Mouse (Mus musculus): Measurements from ENCODE around the gene Mepce. TPM values are rescaled to one million over a fixed set of nuclear protein-coding genes. Genes with fewer than 3 reads are reported as not detected.

Mepce gene
- total and polyA plus RNA-seq, 3 experiments, result 32.7 to 43.7 (median 37.3) TPM

DNA sequence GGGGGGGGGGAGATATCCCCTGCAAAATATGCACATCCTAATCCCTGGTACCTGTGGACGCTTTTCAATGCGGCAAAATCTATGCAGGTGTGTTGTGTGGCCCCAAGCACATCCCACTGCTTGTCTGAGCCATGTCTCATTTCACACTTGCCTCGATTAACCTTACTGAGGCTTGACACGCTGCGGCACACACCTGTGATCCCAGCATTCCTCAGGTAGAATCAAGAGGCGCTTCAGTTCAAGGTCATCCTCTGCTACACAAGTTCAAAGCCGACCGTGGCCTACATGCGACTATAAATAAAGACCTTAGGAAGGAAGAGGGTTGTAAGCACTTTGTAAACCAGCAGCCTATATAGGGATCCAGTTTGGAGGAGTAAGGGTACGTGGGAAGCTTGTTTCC, 45.4 kb downstream of the Mepce start:
- Histone ChIP-seq H3K9ac (ENCODE audit: insufficient read depth, low read depth) (no peak overlapping the region), H3K4me3 (replicated peaks in 1 of 3; ENCODE audit: low read depth in 2 of 3, low read length in 2 of 3, poor library complexity in 1 of 3) (no peak overlapping the region), H3K9me3 (replicated peaks; ENCODE audit: low read length) (no peaks in the 10 kb centered on the region), H3K79me2 (replicated peaks; ENCODE audit: control insufficient read depth, extremely low read depth, insufficient read depth, poor library complexity, severe bottlenecking) (peaks cover 6% of the 10 kb centered on the region), H3K4me1 (ENCODE audit: control insufficient read depth in 1 of 2, insufficient read depth in 2 of 2) (peaks cover 0 to 25% of the 10 kb centered on the region in 2 experiments; a peak in 2 of 4 replicates), H3K36me3 (replicated peaks in 1 of 2; ENCODE audit: control insufficient read depth in 1 of 2, insufficient read depth in 1 of 2, low read length in 1 of 2) (no peaks in the 10 kb centered on the region), H3K27ac (ENCODE audit: insufficient read depth, low read depth) (no peak overlapping the region), H3K27me3 (replicated peaks) (peaks cover 10% of the 10 kb centered on the region), H3K4me2 (ENCODE audit: insufficient read depth, low read depth, poor library complexity, severe bottlenecking) (no peak overlapping the region)
- TF ChIP-seq TCF12 (IDR thresholded peaks at IDR 0.05; ENCODE audit: low read depth, low read length), result no peak
- TF ChIP-seq MAFK (IDR thresholded peaks at IDR 0.05; ENCODE audit: insufficient replicate concordance, low read length), result no peak
- TF ChIP-seq CTCF (conservative IDR thresholded peaks at IDR 0.05 in 1 of 2, IDR thresholded peaks at IDR 0.05 in 1 of 2; ENCODE audit: low read depth in 2 of 2, low read length in 2 of 2), result no peak
- no peak for TF ChIP-seq ZC3H11A (IDR thresholded peaks at IDR 0.05; ENCODE audit: low read depth, low read length)
- no peak for TF ChIP-seq IRF4 (IDR thresholded peaks at IDR 0.05; ENCODE audit: low read depth, low read length)
- TF ChIP-seq POLR2AphosphoS2 (IDR thresholded peaks at IDR 0.05; ENCODE audit: low read depth, low read length), result no peak
- no peak for TF ChIP-seq ZNF384 (IDR thresholded peaks at IDR 0.05; ENCODE audit: low read depth, low read length)
- TF ChIP-seq TBP (conservative IDR thresholded peaks at IDR 0.05; ENCODE audit: low read depth, low read length), result no peak
- no peak for TF ChIP-seq MAZ (IDR thresholded peaks at IDR 0.05; ENCODE audit: low read depth, low read length)
- TF ChIP-seq NELFE (IDR thresholded peaks at IDR 0.05; ENCODE audit: low read depth, low read length), result no peak
- no peak for TF ChIP-seq MAX (IDR thresholded peaks at IDR 0.05; ENCODE audit: low read length)
- no peak for TF ChIP-seq SIN3A (IDR thresholded peaks at IDR 0.05; ENCODE audit: low read length)
- TF ChIP-seq ELF1 (IDR thresholded peaks at IDR 0.05; ENCODE audit: low read depth, low read length), result no peak
- no peak for TF ChIP-seq JUND (conservative IDR thresholded peaks at IDR 0.05; ENCODE audit: low read depth, low read length)
- TF ChIP-seq USF1 (IDR thresholded peaks at IDR 0.05; ENCODE audit: low read depth, low read length), result no peak
- no peak for DNase-seq (ENCODE audit: extremely low read depth)
- in situ Hi-C loops (cut with MboI; ENCODE audit: low pct_ligation_motif_present, low pct_unique_long_range_greater_than_20kb, low sequenced_read_pairs) (no loop called here), dilution Hi-C loops (cut with MboI; ENCODE audit: extremely low pct_ligation_motif_present, extremely low pct_unique_long_range_greater_than_20kb, low sequenced_read_pairs) (no loop called here)

DNA sequence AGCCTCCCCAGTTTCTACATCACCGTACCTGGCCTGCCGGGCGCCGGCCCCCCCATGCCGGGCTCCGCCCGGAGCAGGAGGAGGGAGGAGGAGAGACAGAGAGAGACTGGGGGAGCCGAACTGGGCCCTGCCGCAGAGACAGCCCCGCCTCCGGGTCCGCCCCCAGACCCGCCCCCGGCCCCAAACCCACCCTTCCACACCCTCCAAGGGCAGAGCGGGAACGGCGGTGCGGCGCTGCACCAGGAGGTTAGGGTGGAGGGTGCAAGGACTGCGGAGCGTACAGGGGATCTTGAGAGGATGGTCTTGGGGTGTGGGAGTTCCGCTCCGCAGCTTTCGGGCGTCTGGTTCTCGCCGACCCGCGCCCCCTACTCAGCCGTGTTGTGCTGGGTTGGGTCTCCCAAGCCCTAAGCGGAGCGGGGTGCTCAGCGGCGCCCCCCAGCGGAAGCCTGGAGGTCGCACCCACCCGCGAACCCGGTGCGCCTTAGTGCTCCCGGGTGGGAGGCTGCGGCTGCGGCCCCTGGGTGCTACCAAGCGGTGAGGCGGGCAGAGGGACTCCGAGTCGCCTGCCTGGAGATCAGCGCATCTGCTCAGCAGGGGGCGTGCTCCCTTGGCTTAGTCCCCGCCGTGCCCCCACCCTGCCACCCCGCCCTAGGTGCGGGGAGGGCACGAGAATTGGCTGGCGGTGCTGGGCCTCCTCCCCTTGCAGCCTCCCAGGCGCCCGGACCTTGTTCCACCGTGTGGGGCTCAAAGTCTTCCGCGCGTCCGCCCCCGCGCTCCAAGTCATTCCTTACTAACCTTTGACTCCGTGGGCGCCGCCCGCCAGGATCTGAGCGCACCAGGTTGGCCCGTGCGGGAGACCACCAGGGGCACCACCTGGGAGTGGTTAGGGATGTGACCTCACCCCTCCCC, 46.2 kb downstream of the Mepce start, which contains the start of gene Nyap1:
TSS of gene Nyap1 (minus strand) at position 585 of the 909 bp plus-strand sequence.
- H3K36me3 ChIP-seq (replicated peaks in 1 of 2; ENCODE audit: control insufficient read depth in 1 of 2, insufficient read depth in 1 of 2, low read length in 1 of 2), result no peaks in the 10 kb centered on the region
- dilution Hi-C loops (cut with MboI; ENCODE audit: extremely low pct_ligation_motif_present, extremely low pct_unique_long_range_greater_than_20kb, low sequenced_read_pairs) (no loop called here), in situ Hi-C loops (cut with MboI; ENCODE audit: low pct_ligation_motif_present, low pct_unique_long_range_greater_than_20kb, low sequenced_read_pairs) (no loop called here)
- H3K4me2 ChIP-seq (ENCODE audit: insufficient read depth, low read depth, poor library complexity, severe bottlenecking), result peak within 1 kb of the TSS; percentile 39
- peaks cover 10% of the 10 kb centered on the region for H3K27me3 ChIP-seq (replicated peaks)
- H3K27ac ChIP-seq (ENCODE audit: insufficient read depth, low read depth), result no peak within 1 kb of the TSS
- H3K4me3 ChIP-seq (replicated peaks in 1 of 3; ENCODE audit: low read depth in 2 of 3, low read length in 2 of 3, poor library complexity in 1 of 3), result peak within 1 kb of the TSS; percentile 35 to 57 (median 48)
- no peaks in the 10 kb centered on the region for H3K9me3 ChIP-seq (replicated peaks; ENCODE audit: low read length)
- H3K9ac ChIP-seq (ENCODE audit: insufficient read depth, low read depth), result peak within 1 kb of the TSS; percentile 4; the same call in 1 of the 2 replicates
- peak; percentile 52 for DNase-seq (ENCODE audit: extremely low read depth)
- no peaks in the 10 kb centered on the region for H3K79me2 ChIP-seq (replicated peaks; ENCODE audit: control insufficient read depth, extremely low read depth, insufficient read depth, poor library complexity, severe bottlenecking)
- peaks cover 0 to 25% of the 10 kb centered on the region in 2 experiments; a peak in 2 of 4 replicates for H3K4me1 ChIP-seq (ENCODE audit: control insufficient read depth in 1 of 2, insufficient read depth in 2 of 2)
- TF ChIP-seq MEF2A (IDR thresholded peaks at IDR 0.05; ENCODE audit: borderline replicate concordance, low read depth, low read length) (no peak), BHLHE40 (IDR thresholded peaks at IDR 0.05; ENCODE audit: low read depth, low read length) (no peak), MYC (IDR thresholded peaks at IDR 0.05; ENCODE audit: low read depth, low read length) (no peak), MAX (IDR thresholded peaks at IDR 0.05; ENCODE audit: low read length) (no peak), ETS1 (conservative IDR thresholded peaks at IDR 0.05; ENCODE audit: low read depth, low read length) (no peak), USF1 (IDR thresholded peaks at IDR 0.05; ENCODE audit: low read depth, low read length) (no peak), POLR2AphosphoS2 (IDR thresholded peaks at IDR 0.05; ENCODE audit: low read depth, low read length) (no peak), ZMIZ1 (IDR thresholded peaks at IDR 0.05; ENCODE audit: low read depth, low read length) (no peak), MXI1 (IDR thresholded peaks at IDR 0.05; ENCODE audit: low read depth, low read length) (no peak), ZKSCAN1 (IDR thresholded peaks at IDR 0.05; ENCODE audit: borderline replicate concordance, low read depth, low read length) (no peak), SIN3A (IDR thresholded peaks at IDR 0.05; ENCODE audit: low read length) (no peak), ZC3H11A (IDR thresholded peaks at IDR 0.05; ENCODE audit: low read depth, low read length) (no peak), TBP (conservative IDR thresholded peaks at IDR 0.05; ENCODE audit: low read depth, low read length) (no peak), GABPA (IDR thresholded peaks at IDR 0.05; ENCODE audit: insufficient replicate concordance, low read depth, low read length) (no peak), CTCF (conservative IDR thresholded peaks at IDR 0.05 in 1 of 2, IDR thresholded peaks at IDR 0.05 in 1 of 2; ENCODE audit: low read depth in 2 of 2, low read length in 2 of 2) (peak in 1 of 2 experiments; percentile 71; a peak in 2 of 4 replicates), JUND (conservative IDR thresholded peaks at IDR 0.05; ENCODE audit: low read depth, low read length) (no peak), NELFE (IDR thresholded peaks at IDR 0.05; ENCODE audit: low read depth, low read length) (no peak), HCFC1 (IDR thresholded peaks at IDR 0.05; ENCODE audit: low read depth, low read length) (no peak; the same call in 1 of the 2 replicates), TCF12 (IDR thresholded peaks at IDR 0.05; ENCODE audit: low read depth, low read length) (no peak; the same call in 1 of the 2 replicates), USF2 (conservative IDR thresholded peaks at IDR 0.05; ENCODE audit: low read depth, low read length) (no peak), RCOR1 (conservative IDR thresholded peaks at IDR 0.05; ENCODE audit: low read depth, low read length) (no peak), CHD2 (IDR thresholded peaks at IDR 0.05; ENCODE audit: low read length) (no peak), JUN (IDR thresholded peaks at IDR 0.05; ENCODE audit: insufficient read depth, low read depth, low read length) (no peak)

All from CH12.LX (cell line).